Mouse (Mus musculus) embryonic fibroblast, embryonic 13.5 days (primary cell): ENCODE measurements around the gene Ptx4. TPM values are rescaled to one million over a fixed set of nuclear protein-coding genes. Genes with fewer than 3 reads are reported as not detected.
A peak's percentile ranks its signal among the peaks of the same experiment; 100 is the strongest.

Experiments
- H3K27ac ChIP-seq: 2 replicates; pipeline ENCODE4 v1.5.1; 2012; ENCODE audit warnings: low read length, control low read depth, inconsistent platforms; ENCODE audit not compliant: insufficient read depth
- H3K4me1 ChIP-seq: 2 replicates; pipeline ENCODE4 v1.6.1; 2011; ENCODE audit warnings: low read length; ENCODE audit not compliant: control insufficient read depth, insufficient read depth
- H3K4me3 ChIP-seq: 2 replicates; pipeline ENCODE4 v1.5.1; 2011; ENCODE audit warnings: mild to moderate bottlenecking, control low read depth, low read length; ENCODE audit not compliant: insufficient read depth
- CTCF ChIP-seq: IDR thresholded peaks from 2 replicates; pipeline ENCODE4 v1.5.1; 2011; ENCODE audit warnings: mild to moderate bottlenecking, control low read depth, low read length, moderate library complexity, borderline replicate concordance; ENCODE audit not compliant: insufficient read depth
- POLR2A ChIP-seq: IDR thresholded peaks from 2 replicates; pipeline ENCODE4 v1.6.1; 2011; ENCODE audit warnings: low read depth, mild to moderate bottlenecking, control low read depth, low read length, moderate library complexity
- polyA plus RNA-seq: library from polyadenylated mRNA; stranded (reverse); fragments of >200 nt; gene quantifications from 2 replicates; pipeline ENCODE4 v1.2.4, GENCODE M21; 2011; ENCODE audit warnings: low read depth; ENCODE audit not compliant: missing spikeins, insufficient read length

Gene Ptx4
- polyA plus RNA-seq, result not detected in 2 replicates

GRCm38 (mm10) chr17:25120406-25120805 lies at the start of gene Ptx4:
TSS of gene Ptx4 (plus strand) at chr17:25120760.
- Histone ChIP-seq H3K27ac (no peak within 1 kb of the TSS), H3K4me3 (no peak within 1 kb of the TSS), H3K4me1 (0 out of 2 replicates have a peak, but pooled peaks cover 2% of the 10 kb centered on the region)
- TF ChIP-seq CTCF (no peak), POLR2A (no peak)

DNA sequence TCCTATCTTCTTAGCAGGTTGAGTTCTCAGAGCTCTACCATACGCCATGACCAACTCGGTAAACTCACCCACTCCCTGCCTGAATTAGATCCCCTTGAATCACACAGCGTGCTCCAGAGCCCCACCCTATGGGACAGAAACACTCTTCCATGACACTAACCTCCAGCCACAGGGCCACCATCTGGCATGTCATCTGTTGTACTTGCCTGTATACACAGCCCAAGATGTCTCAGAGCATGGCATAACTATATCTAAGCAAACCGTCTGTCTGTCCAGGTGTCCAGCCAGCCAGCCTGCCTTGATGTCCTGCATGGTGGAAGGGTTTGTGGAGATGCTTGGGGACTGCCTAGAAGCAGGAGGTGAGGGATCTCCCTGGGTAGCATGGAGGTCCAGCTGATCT lies 43.7 kb upstream of the Ptx4 start:
- Histone ChIP-seq H3K27ac (no peak overlapping the region), H3K4me1 (peaks cover 17% of the 10 kb centered on the region), H3K4me3 (no peak overlapping the region)
- TF ChIP-seq POLR2A (no peak), CTCF (no peak)

DNA sequence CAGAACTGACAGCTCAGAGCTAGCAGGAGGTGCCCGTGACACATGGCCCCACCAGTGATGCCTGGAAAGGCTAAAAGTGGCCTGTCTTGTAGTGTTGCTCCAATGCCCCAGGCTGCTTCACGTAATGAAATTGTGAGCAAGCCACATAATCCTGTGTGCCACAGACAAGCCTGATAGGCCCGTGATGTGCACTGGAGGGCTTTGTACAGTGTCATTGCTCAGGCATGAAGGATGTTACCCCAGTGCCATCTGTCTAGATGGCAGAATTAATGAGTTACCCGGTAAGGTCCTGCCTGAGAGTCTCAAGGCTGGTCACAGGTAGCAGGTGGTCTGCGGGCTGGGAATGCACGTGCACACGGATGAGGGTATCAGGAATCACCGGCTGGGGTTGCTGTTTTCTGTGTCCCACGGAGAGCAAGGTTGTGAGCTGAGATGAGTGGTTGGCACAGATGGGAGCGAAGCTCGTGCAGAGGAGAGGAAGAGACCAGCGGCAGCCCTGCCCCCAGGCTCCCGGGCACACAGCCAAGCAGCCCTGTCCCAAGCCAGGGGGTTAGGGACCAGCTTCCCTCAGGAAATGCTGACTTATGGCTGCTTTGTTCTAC lies 42.7 kb upstream of the Ptx4 start:
- Histone ChIP-seq H3K4me3 (no peak overlapping the region), H3K27ac (no peak overlapping the region)

DNA sequence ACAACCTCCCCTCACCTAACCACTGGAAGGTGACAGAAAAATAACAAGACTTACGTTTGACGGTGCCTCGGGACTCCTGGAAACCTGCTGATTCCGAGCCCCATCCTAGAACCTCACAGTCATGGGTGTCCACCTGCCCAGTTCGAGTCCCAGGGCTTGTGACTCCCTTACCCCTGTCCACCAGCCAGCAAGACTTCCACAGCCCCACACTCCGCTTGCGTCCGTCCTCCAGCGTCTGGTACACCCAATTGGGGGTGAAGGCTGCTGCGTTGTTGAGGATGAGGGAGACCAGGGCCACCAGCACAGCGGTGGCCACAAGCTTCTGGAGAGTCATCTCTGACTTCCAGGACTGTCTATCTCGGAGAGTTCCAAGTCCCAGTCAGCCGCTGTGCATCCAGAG lies 40.4 kb upstream of the Ptx4 start:
- peaks cover 40% of the 10 kb centered on the region for H3K4me1 ChIP-seq

More for the DNA sequence above, 42.7 kb upstream of the Ptx4 start:
- H3K4me1 ChIP-seq, result peaks cover 24% of the 10 kb centered on the region
- no peak for TF ChIP-seq POLR2A
- TF ChIP-seq CTCF, result no peak

DNA sequence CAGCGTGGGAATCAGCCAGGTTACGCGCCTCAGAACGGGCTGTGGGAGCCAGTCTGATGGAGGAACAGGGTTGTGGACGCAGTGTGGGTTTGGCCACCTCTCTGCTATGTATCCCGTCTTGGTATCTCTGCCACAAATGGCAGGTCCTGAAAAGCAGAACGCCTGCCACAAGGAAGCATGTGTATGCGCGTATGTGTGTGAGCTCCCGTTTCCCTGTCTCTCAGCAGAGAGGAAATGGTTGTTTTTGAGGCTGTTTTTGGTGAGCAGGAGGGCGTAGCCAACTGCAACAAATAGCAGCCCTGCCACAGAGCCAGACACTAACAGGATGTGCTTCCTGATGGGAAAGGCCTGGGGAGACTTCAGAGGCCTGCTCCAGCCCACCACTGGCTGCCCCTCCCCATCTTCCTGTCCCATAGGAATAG lies 39.6 kb upstream of the Ptx4 start:
- Histone ChIP-seq H3K4me3 (no peak overlapping the region), H3K4me1 (peaks cover 41% of the 10 kb centered on the region), H3K27ac (no peak overlapping the region)
- TF ChIP-seq POLR2A, result no peak
- TF ChIP-seq CTCF, result no peak

More for the DNA sequence above, 40.4 kb upstream of the Ptx4 start:
- TF ChIP-seq POLR2A (no peak), CTCF (no peak)
- Histone ChIP-seq H3K27ac (no peak overlapping the region), H3K4me3 (no peak overlapping the region)

DNA sequence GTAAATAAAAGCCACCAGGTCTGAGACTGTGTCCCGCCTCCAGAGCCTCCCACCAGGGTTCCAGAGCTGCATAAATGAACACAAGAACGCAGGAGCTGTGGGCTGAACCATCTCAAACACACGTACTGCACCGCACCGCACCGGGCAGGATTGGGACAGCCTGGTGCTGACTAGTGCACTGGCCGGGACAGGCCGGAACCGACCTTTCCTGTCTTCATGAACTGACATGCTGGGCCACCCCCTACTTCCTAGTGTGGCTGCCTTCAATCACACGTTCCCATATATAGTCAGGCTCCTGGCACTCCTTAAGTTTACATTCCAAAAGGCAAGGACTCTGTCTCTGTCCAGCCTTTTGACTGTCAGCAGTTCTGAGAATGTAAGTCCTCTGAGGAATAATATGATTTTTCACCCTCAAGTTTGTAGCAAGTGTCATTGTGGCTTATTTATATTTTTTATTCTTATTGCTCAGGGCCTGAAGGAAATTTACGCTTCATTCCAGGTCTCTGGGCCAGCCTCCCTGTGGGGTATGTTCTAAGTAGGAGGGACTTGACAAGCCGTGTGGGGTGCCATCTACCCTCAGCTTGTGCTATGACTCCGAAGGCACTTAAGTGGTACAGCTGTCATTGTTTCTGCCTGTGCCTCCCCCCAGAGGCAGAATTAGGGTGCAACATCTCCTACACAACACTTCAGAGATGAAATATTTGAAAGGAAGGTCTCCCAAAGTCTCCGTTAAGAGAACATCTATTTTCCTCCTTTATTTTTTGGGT lies 38.3 kb upstream of the Ptx4 start:
- peaks cover 41% of the 10 kb centered on the region for H3K4me1 ChIP-seq
- peak overlapping the region; percentile 83 for H3K27ac ChIP-seq
- no peak for TF ChIP-seq CTCF
- no peak for TF ChIP-seq POLR2A
- no peak overlapping the region for H3K4me3 ChIP-seq

DNA sequence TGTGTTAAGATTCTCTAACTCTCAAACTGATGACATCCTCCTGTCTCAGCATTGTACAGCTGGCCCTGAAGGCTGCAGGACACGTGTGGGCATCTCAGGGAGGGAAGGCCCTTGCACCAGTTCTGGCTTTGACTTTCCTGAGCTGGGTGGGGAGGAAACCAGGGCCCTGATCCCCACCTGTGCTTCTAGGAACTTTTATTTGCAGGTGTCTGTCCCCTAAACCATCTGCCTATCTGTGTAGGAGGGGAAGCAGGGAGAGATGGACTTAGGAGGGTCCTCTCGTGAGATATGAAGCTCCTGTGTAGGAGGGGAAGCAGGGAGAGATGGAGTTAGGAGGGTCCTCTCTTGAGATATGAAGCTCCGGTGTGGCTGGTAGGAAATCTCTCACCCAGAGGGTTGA lies 37.7 kb upstream of the Ptx4 start:
- Histone ChIP-seq H3K27ac (peak overlapping the region; percentile 83), H3K4me3 (no peak overlapping the region), H3K4me1 (peaks cover 40% of the 10 kb centered on the region)
- TF ChIP-seq POLR2A (no peak), CTCF (no peak)

GRCm38 (mm10) chr17:25083444-25083931 lies 37.1 kb upstream of the Ptx4 start, which contains the start of gene Tmem204:
TSS of gene Tmem204 (minus strand) at chr17:25083591.
- Histone ChIP-seq H3K4me1 (peaks cover 36% of the 10 kb centered on the region), H3K27ac (peak within 1 kb of the TSS; percentile 95), H3K4me3 (no peak within 1 kb of the TSS)
- TF ChIP-seq CTCF (peak; percentile 41; the same call in 1 of the 2 replicates), POLR2A (peak; percentile 44)

DNA sequence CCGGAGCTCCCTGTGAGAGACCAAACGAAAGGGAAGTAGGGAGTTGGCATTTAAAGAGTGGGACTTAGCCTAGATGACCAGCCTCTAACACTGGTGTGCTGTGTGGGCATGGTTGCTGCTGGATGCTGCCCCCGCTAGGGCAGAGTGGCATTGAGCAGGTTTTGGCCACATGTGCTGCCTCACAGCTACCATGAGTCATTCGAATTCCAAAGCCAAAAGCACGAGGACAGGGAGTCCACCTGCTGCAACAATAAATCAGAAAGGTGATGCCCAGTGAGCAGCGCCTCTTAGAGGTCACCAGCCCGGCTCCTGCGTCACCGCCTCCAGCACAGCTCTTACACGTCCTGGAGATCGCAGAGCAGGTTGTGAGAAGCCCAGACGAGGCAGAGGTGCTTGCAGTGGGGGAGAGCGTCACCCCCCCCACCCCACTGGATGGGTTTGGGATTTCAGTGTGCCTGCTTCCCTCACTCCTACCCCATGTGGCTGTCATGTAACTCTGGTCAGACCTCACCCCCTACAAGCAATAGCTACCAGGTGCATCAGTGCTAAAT lies 35.6 kb upstream of the Ptx4 start:
- TF ChIP-seq POLR2A (no peak), CTCF (no peak; the same call in 1 of the 2 replicates)
- H3K4me1 ChIP-seq, result peaks cover 36% of the 10 kb centered on the region
- peak overlapping the region; percentile 95; the same call in 1 of the 2 replicates for H3K27ac ChIP-seq
- no peak overlapping the region for H3K4me3 ChIP-seq
